Mouse (Mus musculus) urinary bladder, postnatal 14 days (tissue): ENCODE data around the gene Cinp.
"Not testable (repeated sequence)": the region's sequence is repeated elsewhere in the genome, so short reads cannot be mapped to it uniquely, and the experiment has no call there.

Source experiments
- DNase-seq: peaks from one replicate; pipeline ENCODE4 v3.0.0; 2021; ENCODE audit warnings: low spot score

The Cinp gene

GRCm38 (mm10) chr12:110860293-110860692 lies 28.7 kb downstream of the Cinp start:
- DNase-seq = no peak

GRCm38 (mm10) chr12:110858681-110859080 lies 30.3 kb downstream of the Cinp start:
- DNase-seq = not testable (repeated sequence)

GRCm38 (mm10) chr12:110857196-110857595 lies 31.7 kb downstream of the Cinp start:
- no peak for DNase-seq

GRCm38 (mm10) chr12:110854786-110855737 lies 33.9 kb downstream of the Cinp start:
- DNase-seq = no peak

GRCm38 (mm10) chr12:110851923-110852322 lies 37.0 kb downstream of the Cinp start:
- no peak for DNase-seq

GRCm38 (mm10) chr12:110851414-110851813 lies 37.5 kb downstream of the Cinp start:
- DNase-seq = no peak

GRCm38 (mm10) chr12:110850929-110851256 lies 38.1 kb downstream of the Cinp start:
- no peak for DNase-seq

- DNase-seq = peak; percentile 88
Observed at GRCm38 (mm10) chr12:110850010-110850928, 38.7 kb downstream of the Cinp start, which contains the start of gene Zfp839. Gene Zfp839, plus strand, starts transcription at chr12:110850253.

GRCm38 (mm10) chr12:110846191-110846765 lies 42.7 kb downstream of the Cinp start:
- DNase-seq = no peak

GRCm38 (mm10) chr12:110845131-110845880 lies 43.6 kb downstream of the Cinp start:
- DNase-seq = peak; percentile 95

- peak; percentile 44 for DNase-seq
Observed at GRCm38 (mm10) chr12:110844227-110845130, 44.5 kb downstream of the Cinp start.

GRCm38 (mm10) chr12:110843194-110844048 lies 45.5 kb downstream of the Cinp start:
- DNase-seq = peak; percentile 83

GRCm38 (mm10) chr12:110841731-110842493 lies 47.0 kb downstream of the Cinp start:
- no peak for DNase-seq

GRCm38 (mm10) chr12:110840348-110841198 lies 48.4 kb downstream of the Cinp start, which contains the start of gene Mok:
Gene Mok, minus strand, starts transcription at chr12:110840939.
- peak; percentile 95 for DNase-seq

- DNase-seq = no peak
Observed at GRCm38 (mm10) chr12:110837850-110838249, 51.1 kb downstream of the Cinp start.

- no peak for DNase-seq
Observed at GRCm38 (mm10) chr12:110837192-110837841, 51.6 kb downstream of the Cinp start.

GRCm38 (mm10) chr12:110836729-110837128 lies 52.2 kb downstream of the Cinp start:
- no peak for DNase-seq
